Mouse (Mus musculus): Measurements from ENCODE around the gene Cwh43.
"Not testable (repeated sequence)": the region's sequence is repeated elsewhere in the genome, so short reads cannot be mapped to it uniquely, and the experiment has no call there.

Gene Cwh43

DNA sequence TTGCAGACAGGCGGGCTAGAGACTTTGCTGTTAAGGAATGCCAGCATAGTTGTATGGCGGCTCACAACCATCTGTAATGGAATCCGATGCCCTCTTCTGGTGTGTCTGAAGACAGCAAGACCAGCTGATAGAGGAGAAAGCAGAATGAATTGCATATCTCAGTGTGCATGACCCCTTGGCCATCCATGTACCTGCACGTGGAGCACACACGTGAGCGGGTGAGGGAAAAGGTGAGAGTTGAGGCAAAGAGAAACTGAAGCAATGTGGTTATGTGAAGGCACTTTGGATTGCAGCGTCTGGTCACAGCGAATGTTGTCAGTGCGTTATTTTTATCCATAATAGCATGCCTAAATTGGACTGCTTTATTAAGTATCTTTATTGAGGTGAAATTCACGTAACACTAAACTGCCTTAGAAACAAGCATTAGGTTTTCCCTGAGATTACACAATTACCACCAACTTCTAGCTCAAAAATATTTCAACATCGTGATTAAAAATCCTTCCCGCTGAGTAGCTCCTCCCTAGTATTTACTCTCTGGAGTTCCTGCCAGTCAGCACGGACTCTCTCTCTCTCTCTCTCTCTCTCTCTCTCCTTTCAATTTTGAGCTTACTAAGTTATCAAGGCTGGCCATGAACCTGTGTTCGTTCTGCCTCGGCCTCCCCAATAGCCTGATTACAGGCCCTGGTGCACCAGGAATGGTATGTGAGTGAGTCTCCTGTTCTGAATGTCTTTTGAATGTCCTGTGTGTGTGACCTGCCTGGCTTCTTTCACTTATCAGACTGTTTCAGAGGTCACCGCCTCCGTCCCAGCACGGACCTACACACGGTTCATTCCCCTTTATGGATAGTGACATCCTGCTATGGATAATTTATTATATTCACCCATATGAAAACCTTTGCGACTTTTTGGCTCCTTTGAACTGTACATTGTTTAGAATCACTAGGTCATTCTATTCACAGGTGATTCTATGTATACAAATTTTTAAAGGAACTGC is 68.8 kb downstream of the Cwh43 start:
- DNase-seq (ENCODE audit: low read depth, low spot score), result no peak

DNA sequence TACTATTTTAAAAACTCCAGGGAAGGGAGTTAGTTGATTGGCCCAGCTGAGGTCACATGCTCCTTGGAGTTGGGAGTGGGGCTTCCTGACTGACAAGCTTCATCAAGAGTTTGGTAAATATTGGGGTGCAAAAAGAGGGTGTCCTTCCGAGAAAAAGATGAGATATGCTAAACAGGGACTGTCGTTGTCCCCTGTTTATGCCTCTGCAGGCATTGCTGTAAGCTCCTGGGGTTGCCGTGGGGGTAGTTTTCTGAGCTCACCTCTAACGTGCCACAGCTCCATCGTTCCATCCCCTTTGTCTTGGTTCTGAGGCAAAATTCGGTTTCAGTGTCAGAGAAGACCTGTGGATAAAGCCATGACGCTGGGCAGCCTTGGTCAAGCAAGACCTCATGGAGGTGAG is 74.8 kb downstream of the Cwh43 start, which contains the start of gene Dcun1d4:
Dcun1d4 (plus strand) TSS at position 301 of the 400 bp plus-strand sequence.
- no peak for DNase-seq (ENCODE audit: low read depth, low spot score)

DNA sequence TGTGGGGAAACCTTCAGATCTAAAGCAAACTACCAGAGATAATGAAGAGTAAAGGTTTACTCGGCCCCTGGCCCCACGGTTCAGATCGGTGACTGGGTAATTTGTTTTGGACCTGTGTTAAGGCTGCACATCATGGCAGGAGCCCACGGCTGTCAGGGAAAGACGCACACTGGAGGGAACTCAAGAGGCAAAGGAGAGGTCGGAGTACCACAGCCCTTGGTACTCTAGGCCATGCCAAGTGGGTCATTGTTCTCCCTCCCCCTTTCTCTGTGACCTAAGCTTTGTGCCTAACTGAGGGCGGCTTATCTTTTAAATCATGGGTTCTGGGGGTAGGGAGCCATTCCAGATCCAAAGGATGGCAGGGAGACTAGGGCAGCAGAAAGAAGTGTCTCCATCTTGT is 75.5 kb downstream of the Cwh43 start:
- DNase-seq (ENCODE audit: low read depth, low spot score), result no peak

- not testable (repeated sequence) for DNase-seq (ENCODE audit: low read depth, low spot score)
These were observed 76.5 kb downstream of the Cwh43 start for GRCm38 (mm10) chr5:73482381-73482780.

GRCm38 (mm10) chr5:73484016-73484615 is 78.2 kb downstream of the Cwh43 start:
- DNase-seq (ENCODE audit: low read depth, low spot score), result no peak

DNA sequence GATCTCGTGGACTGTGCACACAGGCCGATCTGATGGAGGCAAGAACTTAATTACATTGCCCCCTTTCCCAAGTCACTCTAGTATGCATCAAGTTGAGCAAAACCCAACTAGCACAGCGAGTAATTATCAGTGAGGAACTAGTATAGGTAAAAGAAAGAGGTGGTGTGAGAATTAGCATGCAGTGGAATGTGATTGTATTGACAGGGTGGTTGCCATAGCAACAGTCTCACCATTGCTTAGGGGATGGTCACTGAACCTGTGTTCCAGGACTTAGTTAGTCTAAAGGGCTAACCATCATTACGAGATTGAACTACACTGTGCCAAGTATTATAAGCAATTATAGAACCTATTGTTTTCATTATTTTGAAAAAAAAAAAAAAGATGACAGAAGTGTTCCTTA is 80.6 kb downstream of the Cwh43 start:
- DNase-seq (ENCODE audit: low read depth, low spot score), result no peak

DNA sequence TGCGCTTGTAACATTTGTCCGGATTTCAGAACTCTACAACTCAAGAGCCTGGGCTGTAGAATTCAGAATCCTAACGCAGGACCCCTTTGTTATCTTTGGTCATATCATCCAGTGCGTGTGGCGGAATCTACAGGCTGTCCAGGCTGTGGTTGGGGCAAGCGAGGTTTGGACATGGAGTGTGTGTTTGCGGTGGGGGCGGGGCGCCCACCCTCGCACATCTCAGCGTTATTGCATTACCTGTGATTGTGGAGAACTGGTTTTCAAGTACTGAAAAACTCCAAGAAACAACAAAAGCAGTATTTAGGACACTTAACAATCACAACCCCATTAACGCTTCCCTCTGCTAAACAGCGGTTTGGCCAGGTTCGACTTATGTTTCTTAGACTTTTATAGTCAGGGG is 84.0 kb downstream of the Cwh43 start:
- DNase-seq (ENCODE audit: low read depth, low spot score), result no peak

DNA sequence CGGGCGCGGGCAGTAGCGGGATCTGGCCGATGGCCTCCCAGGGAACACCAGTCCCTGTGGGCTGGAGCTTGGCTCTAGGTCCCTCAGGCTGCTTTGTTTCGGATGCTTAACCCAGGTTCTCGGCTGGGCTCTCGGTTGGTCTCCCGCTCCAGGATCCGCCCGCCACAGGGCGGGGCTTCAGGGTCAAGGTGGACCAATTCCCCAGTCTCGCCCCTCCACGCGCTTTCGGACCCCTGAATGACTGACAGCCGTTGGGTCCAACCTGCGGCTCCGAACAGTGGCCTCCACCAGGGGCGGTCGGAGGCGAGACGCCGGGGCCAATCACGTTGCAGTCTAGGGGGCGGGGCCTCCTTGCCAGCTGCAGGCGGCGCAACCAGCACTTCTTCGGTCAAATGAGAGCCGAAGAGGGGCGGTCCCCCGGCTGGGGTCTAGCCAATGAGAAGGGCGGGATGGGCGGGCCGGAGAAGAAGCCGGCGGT is 84.8 kb downstream of the Cwh43 start:
- DNase-seq (ENCODE audit: low read depth, low spot score), result peak; percentile 95

GRCm38 (mm10) chr5:73491074-73491836 is 85.4 kb downstream of the Cwh43 start:
- no peak for DNase-seq (ENCODE audit: low read depth, low spot score)

- peak; percentile 70 for DNase-seq (ENCODE audit: low read depth, low spot score)
These were observed 86.2 kb downstream of the Cwh43 start for GRCm38 (mm10) chr5:73491837-73492720.

GRCm38 (mm10) chr5:73497401-73497800 is 91.5 kb downstream of the Cwh43 start:
- no peak for DNase-seq (ENCODE audit: low read depth, low spot score)

GRCm38 (mm10) chr5:73498559-73498958 is 92.7 kb downstream of the Cwh43 start:
- DNase-seq (ENCODE audit: low read depth, low spot score), result no peak

DNA sequence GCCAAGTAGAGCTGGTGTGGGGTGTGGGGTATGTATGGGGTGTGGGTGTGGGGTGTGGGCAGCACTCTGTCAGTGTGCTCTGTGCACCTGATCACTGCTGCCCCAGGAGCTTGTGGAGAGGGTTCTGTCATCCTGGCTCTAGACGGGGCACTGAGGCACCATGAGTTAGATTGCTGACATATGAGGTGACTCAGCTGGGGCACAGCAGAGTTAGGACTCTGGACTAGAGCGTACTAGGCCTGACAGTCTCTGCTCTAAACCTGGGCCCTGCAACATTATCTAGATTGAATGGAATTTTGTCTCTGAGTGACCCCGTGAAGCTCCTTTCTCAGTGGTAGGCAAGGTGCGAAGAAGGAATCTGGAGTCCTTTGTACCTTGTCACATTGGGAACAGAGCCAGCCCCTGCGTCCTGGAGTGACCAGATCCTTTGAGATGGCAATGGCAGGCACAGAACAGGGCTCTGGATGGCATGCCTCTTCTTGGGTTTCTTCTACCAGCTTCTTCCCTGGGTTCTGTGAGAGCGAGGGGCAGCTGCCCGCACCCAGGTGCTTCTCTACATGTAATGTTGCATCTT is 95.1 kb downstream of the Cwh43 start:
- no peak for DNase-seq (ENCODE audit: low read depth, low spot score)

GRCm38 (mm10) chr5:73502422-73502821 is 96.5 kb downstream of the Cwh43 start:
- no peak for DNase-seq (ENCODE audit: low read depth, low spot score)
